Mouse (Mus musculus): ENCODE measurements around the gene Fgfr1op.
"Not testable (repeated sequence)": the region's sequence is repeated elsewhere in the genome, so short reads cannot be mapped to it uniquely, and the experiment has no call there.

DNA sequence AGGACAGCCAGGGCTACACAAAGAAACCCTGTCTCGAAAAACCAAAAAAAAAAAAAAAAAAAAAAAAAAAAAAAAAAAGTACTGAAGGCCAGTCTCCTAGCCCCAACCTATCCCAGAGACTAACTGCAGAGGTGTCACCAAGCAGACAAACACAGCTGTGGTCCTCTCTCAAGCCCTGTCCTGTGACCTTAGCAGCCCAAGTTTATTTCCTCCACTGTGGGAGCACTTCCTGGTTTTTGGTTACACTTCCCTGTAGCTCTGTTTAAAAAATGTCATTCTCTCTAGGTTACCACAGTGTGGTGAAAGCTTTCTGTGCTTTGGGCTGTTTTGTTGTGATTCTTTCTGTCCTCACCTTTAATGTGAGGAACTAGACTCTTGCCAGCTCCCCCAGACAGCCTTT lies 6.7 kb upstream of the Fgfr1op start:
- TF ChIP-seq CTCF, EP300 (IDR thresholded peaks at IDR 0.05; ENCODE audit: low read depth): not testable (repeated sequence)
